Mouse (Mus musculus): ENCODE measurements around the gene Rps11.
"Not testable (repeated sequence)": the region's sequence is repeated elsewhere in the genome, so short reads cannot be mapped to it uniquely, and the experiment has no call there.

GRCm38 (mm10) chr7:45110089-45110488 lies 14.2 kb downstream of the Rps11 start:
- TF ChIP-seq CTCF (IDR thresholded peaks at IDR 0.05; ENCODE audit: control insufficient read depth, insufficient read depth, insufficient read length); CEBPB (IDR thresholded peaks at IDR 0.05; ENCODE audit: low read depth); MAX (IDR thresholded peaks at IDR 0.05); USF1 (IDR thresholded peaks at IDR 0.05; ENCODE audit: low read depth); MYOD1 (IDR thresholded peaks at IDR 0.05; ENCODE audit: control insufficient read depth, insufficient read length, low read depth); FOSL1 (IDR thresholded peaks at IDR 0.05; ENCODE audit: insufficient read depth, low read length, poor library complexity, severe bottlenecking): not testable (repeated sequence)

All from C2C12 (cell line).